Mouse (Mus musculus) embryonic fibroblast, embryonic 13.5 days (primary cell): ENCODE data around the gene Elob. TPM values are rescaled to one million over a fixed set of nuclear protein-coding genes. Genes with fewer than 3 reads are reported as not detected.

Source experiments
- H3K27ac ChIP-seq: 2 replicates; pipeline ENCODE4 v1.5.1; 2012; ENCODE audit warnings: low read length, control low read depth, inconsistent platforms; ENCODE audit not compliant: insufficient read depth
- H3K4me1 ChIP-seq: 2 replicates; pipeline ENCODE4 v1.6.1; 2011; ENCODE audit warnings: low read length; ENCODE audit not compliant: control insufficient read depth, insufficient read depth
- H3K4me3 ChIP-seq: 2 replicates; pipeline ENCODE4 v1.5.1; 2011; ENCODE audit warnings: mild to moderate bottlenecking, control low read depth, low read length; ENCODE audit not compliant: insufficient read depth
- CTCF ChIP-seq: IDR thresholded peaks from 2 replicates; pipeline ENCODE4 v1.5.1; 2011; ENCODE audit warnings: mild to moderate bottlenecking, control low read depth, low read length, moderate library complexity, borderline replicate concordance; ENCODE audit not compliant: insufficient read depth
- POLR2A ChIP-seq: IDR thresholded peaks from 2 replicates; pipeline ENCODE4 v1.6.1; 2011; ENCODE audit warnings: low read depth, mild to moderate bottlenecking, control low read depth, low read length, moderate library complexity
- polyA plus RNA-seq: library from polyadenylated mRNA; stranded (reverse); fragments of >200 nt; gene quantifications from 2 replicates; pipeline ENCODE4 v1.2.4, GENCODE M21; 2011; ENCODE audit warnings: low read depth; ENCODE audit not compliant: missing spikeins, insufficient read length

Gene Elob
- polyA plus RNA-seq, 1 experiment = 303 TPM

DNA sequence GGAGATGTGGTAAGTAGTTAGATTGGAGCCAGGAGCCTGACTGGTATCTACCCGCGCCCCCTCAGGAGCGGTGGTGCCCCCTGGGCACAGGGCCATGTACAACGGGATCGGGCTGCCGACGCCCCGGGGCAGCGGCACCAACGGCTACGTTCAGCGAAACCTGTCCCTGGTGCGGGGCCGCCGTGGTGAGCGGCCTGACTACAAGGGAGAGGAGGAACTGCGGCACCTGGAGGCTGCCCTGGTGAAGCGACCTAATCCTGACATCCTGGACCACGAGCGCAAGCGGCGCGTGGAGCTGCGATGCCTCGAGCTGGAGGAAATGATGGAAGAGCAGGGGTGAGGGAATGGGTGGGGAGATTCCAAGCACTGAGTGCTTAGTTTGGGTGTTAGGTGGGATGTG lies 22.1 kb downstream of the Elob start:
- peak overlapping the region; percentile 31 for H3K4me3 ChIP-seq
- peaks cover 3% of the 10 kb centered on the region for H3K4me1 ChIP-seq
- no peak for TF ChIP-seq POLR2A
- no peak; the same call in 1 of the 2 replicates for TF ChIP-seq CTCF
- no peak overlapping the region for H3K27ac ChIP-seq

DNA sequence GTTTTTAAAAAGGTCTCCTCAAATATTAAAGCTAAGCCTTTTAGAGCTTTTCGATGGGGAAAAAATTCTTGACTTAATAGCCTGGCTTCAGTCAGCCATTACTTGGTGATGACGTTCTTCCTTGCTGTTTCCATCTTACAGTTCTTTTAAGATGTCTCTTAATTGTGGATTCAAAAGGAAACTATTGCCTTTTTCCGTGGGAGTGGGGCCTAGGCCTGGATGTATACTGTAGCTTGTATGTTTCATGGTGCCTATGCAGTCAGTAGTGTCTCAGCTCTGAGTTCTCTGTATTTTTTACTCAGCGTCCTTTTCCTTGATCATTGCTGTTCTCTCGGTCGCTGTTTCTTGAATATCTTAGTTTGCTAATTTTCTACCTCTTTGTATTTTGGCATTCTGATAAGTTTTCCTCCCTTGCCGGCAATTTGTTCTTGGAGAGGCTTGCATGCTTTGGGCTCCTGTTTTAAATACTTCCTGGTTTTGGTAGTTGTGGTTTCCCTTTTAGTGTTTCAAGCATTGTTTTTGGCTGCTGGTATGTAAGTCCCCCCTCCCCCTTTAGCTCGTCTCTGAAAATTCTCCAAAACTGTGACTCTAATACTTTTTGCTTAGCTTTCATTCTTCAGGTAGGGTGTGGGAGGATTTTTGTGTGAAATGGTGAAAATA lies 24.4 kb downstream of the Elob start:
- H3K4me1 ChIP-seq = peaks cover 3% of the 10 kb centered on the region
- H3K27ac ChIP-seq = peak overlapping the region; percentile 60
- TF ChIP-seq POLR2A (no peak), CTCF (no peak)
- H3K4me3 ChIP-seq = peak overlapping the region; percentile 98

DNA sequence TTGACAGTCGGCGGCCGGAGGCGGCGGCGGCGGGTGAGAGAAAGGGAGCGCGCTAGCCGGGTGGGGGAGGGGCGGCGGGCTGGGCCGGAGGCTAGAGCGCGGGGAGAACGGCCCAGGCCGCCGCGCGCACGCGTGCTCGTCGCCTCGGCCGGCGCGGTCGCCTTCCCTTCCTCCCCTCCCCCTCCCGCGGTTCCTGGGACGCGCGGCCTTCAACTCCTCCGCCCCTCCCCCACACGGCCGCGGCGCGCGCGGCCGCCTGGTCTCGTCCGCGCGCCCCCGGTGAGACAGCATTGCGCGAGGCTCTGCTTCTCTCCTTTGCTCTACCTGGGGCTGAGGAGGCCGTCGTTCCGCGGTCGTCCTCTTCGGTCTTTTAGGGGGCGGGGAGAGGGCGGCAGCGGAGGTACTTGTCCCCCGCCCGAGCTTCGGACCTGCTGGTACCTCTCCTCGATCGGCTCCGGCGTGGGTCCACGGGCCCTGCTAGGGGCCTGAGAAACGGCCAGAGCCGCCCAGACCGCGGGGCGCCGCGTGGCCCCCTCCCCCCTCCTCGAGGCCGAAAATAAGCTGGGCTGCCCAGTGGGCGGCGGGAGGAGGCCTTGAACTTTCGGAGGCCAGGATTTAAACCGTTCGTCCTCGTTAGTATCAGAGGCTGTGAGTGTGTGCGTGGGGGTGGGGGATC lies 25.4 kb downstream of the Elob start:
- Histone ChIP-seq H3K27ac (peak overlapping the region; percentile 68), H3K4me3 (peak overlapping the region; percentile 98)
- TF ChIP-seq POLR2A = no peak
- no peak for TF ChIP-seq CTCF

DNA sequence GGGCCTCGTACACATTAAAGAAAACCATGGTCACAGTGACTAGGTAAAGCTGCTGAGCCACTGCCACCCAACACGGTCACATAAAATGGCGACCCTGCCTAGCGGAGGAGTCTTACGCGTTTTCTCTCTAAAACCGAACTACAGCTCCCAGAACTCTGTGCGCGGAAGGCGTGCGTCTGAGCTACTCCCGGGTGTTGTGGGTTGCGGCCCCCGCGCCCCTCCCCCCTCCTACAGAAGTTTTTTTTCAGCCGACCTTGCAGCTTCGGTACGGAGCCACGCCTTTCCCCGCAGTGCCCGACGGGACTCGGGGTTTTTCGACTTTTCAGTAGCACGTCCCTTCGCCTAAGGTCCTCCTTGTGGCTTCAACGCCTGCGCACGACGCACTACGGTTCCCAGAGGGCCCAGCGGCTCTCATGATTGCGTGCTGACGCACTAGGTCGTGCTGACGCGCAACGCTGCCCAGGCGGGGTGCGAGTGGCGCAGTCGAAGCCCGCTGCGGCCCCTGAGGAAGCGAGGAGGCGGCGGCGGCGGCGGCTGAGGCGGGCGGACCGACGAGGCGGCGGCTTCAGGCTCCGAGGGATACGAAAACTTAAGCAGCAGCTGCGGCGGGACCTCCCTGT lies 26.1 kb downstream of the Elob start:
- Histone ChIP-seq H3K4me1 (peaks cover 3% of the 10 kb centered on the region), H3K4me3 (peak overlapping the region; percentile 98), H3K27ac (peak overlapping the region; percentile 68)
- peak; percentile 71 for TF ChIP-seq POLR2A
- no peak for TF ChIP-seq CTCF

More for the DNA sequence above, 25.4 kb downstream of the Elob start:
- H3K4me1 ChIP-seq = peaks cover 3% of the 10 kb centered on the region

DNA sequence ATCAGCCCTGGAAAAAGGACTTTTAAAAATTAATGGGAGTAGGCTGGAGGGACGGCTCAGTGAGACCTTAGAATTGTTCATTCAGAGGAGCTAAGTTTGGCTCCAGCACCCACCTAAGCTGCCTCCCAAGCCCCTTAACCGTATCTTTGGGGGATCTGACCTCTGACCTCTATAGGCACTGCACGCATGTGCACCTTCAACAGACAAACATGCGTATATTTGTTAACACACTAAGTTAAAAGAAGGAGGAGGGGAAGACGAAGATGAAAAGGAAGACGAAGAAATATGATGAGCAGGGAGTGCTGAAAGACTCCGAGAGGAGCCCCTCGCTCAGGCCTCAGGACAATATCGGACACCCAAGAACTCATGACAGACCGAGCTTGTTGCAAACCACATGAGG lies 27.3 kb downstream of the Elob start:
- no peak overlapping the region for H3K27ac ChIP-seq
- no peak for TF ChIP-seq POLR2A
- no peak for TF ChIP-seq CTCF
- H3K4me3 ChIP-seq = no peak overlapping the region

DNA sequence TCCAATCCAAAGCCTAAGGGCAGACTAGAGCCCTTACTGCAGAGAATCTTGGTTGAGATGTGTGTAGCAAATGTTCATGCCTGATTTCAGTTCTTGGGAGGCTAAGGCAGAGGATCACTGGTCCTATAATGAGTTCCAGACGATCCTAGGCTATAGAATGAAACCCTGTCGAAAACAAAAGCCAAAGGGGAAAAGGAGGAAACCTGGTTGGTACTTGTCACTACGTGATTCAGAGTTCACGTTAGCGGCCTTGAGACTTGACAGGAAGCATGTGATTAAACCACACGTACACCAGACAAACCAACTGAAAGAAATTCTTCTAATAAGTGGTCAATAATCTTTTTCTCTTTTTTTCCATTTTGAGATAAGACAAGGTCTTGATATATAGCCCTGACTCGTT lies 31.6 kb downstream of the Elob start:
- H3K4me1 ChIP-seq = no peaks in the 10 kb centered on the region; the same call in 1 of the 2 replicates
- TF ChIP-seq CTCF = no peak
- no peak for TF ChIP-seq POLR2A
- H3K4me3 ChIP-seq = no peak overlapping the region
- H3K27ac ChIP-seq = no peak overlapping the region

More for the DNA sequence above, 27.3 kb downstream of the Elob start:
- H3K4me1 ChIP-seq = peaks cover 3% of the 10 kb centered on the region

DNA sequence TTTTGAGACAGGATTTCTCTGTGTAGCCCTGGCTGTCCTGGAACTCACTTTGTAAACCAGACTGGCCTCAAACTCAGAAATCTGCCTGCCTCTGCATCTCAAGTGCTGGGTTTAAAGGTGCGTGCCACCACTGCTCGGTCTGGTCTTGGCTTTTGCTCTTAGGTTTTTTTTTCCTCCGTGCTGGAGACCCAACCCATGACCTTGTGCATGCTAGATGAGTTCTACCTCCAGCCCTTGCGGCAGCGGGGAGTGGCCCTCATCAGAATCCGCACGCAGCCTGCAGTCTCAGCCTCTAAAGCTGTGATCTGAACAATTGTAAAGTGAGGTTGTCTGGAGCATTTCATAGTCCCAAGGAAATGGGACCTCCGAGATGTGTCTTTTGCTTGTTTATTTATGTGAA lies 33.6 kb downstream of the Elob start:
- TF ChIP-seq CTCF = no peak
- no peak for TF ChIP-seq POLR2A
- no peak overlapping the region for H3K4me3 ChIP-seq
- no peaks in the 10 kb centered on the region for H3K4me1 ChIP-seq
- no peak overlapping the region for H3K27ac ChIP-seq

DNA sequence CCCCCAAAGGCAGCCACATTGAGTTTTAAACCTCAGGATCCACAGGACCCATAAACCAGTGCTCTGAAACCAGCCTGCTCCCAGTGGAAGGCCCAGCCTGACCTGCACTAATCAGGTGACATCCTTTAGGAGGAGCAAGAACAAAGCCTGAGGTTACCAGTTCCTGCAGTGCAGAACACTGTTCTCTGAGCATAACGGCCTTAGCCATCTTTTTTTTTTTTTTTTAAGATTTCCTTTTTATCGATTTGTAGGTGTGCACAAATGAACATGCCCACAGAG lies 37.9 kb downstream of the Elob start:
- TF ChIP-seq POLR2A = no peak
- TF ChIP-seq CTCF = no peak
- Histone ChIP-seq H3K27ac (no peak overlapping the region), H3K4me1 (peaks cover 4% of the 10 kb centered on the region), H3K4me3 (peak overlapping the region; percentile 23)

DNA sequence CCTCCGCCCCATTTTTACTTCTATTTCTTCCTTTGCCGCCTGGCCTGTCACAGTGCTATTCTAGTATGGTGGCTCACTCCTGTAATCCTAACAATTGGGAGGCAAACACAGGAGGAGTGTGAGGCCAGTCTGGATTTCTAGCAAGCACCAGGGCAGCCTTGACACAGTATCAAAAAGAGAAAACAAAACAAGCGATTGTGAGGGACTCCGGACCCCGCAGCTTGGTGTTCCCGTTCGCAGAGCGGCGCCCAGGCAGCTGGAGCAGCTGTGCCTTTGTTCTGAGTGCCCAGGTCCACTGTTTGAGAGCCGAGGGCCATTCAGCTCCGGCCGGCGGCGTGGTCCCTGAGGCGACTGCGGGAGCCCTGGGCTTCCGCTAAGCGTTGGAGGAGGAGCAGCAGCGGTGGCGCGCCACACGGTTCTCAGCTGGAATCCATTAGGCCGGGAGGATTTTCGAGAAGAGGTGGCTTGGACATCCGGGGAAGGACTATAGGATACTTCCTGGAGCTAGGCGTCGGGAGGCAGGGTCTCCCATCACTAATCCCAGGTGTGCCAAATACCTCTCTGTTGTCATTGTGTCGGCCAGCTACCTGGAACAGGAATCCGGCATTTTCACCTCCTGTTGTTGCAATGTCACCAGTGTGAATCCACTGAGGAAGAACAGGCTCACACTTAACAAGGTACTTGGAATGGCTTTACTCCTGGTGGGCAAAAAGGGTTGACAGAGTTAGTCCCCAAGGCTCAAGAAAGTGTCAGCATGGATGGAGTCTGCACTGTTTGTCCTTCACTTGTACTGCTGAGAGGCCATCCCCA lies 38.5 kb downstream of the Elob start, which contains the start of gene Srrm2:
Srrm2 (plus strand) TSS at position 264 of the 810 bp plus-strand sequence.
- Histone ChIP-seq H3K4me3 (peak within 1 kb of the TSS; percentile 23), H3K4me1 (peaks cover 4% of the 10 kb centered on the region), H3K27ac (peak within 1 kb of the TSS; percentile 30)
- TF ChIP-seq CTCF (no peak), POLR2A (peak; percentile 86)

DNA sequence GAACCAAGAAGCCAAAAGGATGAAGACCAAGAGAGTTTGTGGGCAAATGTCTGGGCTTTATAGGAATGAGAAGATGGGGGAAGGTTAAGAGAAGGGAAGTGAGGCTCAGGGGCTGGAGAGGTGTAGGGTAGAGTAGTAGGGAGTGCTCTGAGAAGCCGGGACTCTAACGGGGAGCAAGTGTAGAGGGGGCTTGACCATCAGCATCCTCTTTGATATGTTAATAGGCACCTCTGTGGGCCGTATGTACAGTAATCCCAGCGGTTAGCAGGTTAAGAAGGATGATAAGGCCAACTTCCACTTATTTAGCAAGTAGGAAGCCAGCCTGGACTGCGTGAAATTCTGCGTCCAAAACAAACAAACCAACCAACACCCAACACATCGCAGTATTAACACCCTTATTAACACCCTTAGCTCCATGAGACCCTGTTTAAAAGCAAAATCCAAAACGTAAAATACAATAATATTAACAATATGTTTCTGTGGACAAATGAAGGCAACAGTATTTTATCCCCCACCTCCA lies 39.1 kb downstream of the Elob start:
- Histone ChIP-seq H3K4me1 (peaks cover 4% of the 10 kb centered on the region), H3K4me3 (peak overlapping the region; percentile 23; the same call in 1 of the 2 replicates), H3K27ac (peak overlapping the region; percentile 30; the same call in 1 of the 2 replicates)
- no peak for TF ChIP-seq CTCF
- TF ChIP-seq POLR2A = no peak
